Mouse (Mus musculus) G1E (cell line): Measurements from ENCODE around the gene Atp6v0a2. TPM values are rescaled to one million over a fixed set of nuclear protein-coding genes. Genes with fewer than 3 reads are reported as not detected.

Experiments used
- ATAC-seq: 2 replicates; pipeline ENCODE4 v1.8.0; 2016; ENCODE audit warnings: mild to moderate bottlenecking; ENCODE audit not compliant: insufficient number of reproducible peaks, poor library complexity, low FRiP score, severe bottlenecking; ENCODE audit errors: extremely low read depth
- DNase-seq: peaks from one replicate; pipeline ENCODE4 v3.0.0; 2012; ENCODE audit warnings: low spot score
- H3K27me3 ChIP-seq: 2 replicates; pipeline ENCODE4 v1.6.1; 2012; ENCODE audit warnings: mild to moderate bottlenecking, low read length, inconsistent platforms; ENCODE audit not compliant: insufficient read depth
- H3K36me3 ChIP-seq: replicated peaks from 2 replicates; pipeline ENCODE3; 2012; ENCODE audit warnings: mild to moderate bottlenecking, inconsistent platforms
- H3K4me1 ChIP-seq: 2 replicates; pipeline ENCODE4 v1.6.1; 2012; ENCODE audit warnings: low read depth, low read length, inconsistent platforms, mixed read lengths; ENCODE audit not compliant: insufficient read depth
- H3K4me3 ChIP-seq: 2 replicates; pipeline ENCODE4 v1.5.1; 2012; ENCODE audit warnings: low read depth, mild to moderate bottlenecking, inconsistent platforms, low read length, moderate library complexity, mixed read lengths
- H3K9me3 ChIP-seq: replicated peaks from 2 replicates; pipeline ENCODE4 v1.6.1; 2012; ENCODE audit warnings: inconsistent platforms
- CTCF ChIP-seq: IDR thresholded peaks from 2 replicates; pipeline ENCODE4 v1.5.1; 2012; ENCODE audit warnings: low read depth, low read length, inconsistent platforms, mixed read lengths
- GATA1 ChIP-seq: IDR thresholded peaks from 2 replicates; pipeline ENCODE4 v1.6.1; 2012; ENCODE audit warnings: borderline replicate concordance, low read length, inconsistent platforms, mixed read lengths
- GATA2 ChIP-seq: IDR thresholded peaks from 2 replicates; pipeline ENCODE4 v1.6.1; 2012; ENCODE audit warnings: low read depth, low read length, inconsistent platforms, borderline replicate concordance
- POLR2AphosphoS5 ChIP-seq: IDR thresholded peaks from 2 replicates; pipeline ENCODE4 v1.6.1; 2012; ENCODE audit warnings: low read depth, low read length, inconsistent platforms; ENCODE audit not compliant: insufficient replicate concordance
- TAL1 ChIP-seq: conservative IDR thresholded peaks from 2 replicates; pipeline ENCODE4 v1.6.1; 2012; ENCODE audit warnings: low read depth, low read length, inconsistent platforms, mixed read lengths
- polyA plus RNA-seq: library from polyadenylated mRNA; stranded (reverse); fragments of >175 nt; gene quantifications from 2 replicates; pipeline ENCODE4 v1.2.3, GENCODE M21; 2012
- total RNA-seq, 2 experiments: library from RNA; stranded (forward) in 1 of 2; stranded (reverse) in 1 of 2; fragments of 200-1000 nt in 1 of 2; fragments of >200 nt in 1 of 2; fragmentation: Nextera tagmentation in 1 of 2; gene quantifications; 2 replicates each; pipeline ENCODE4 v1.2.3; 2014 to 2017

Atp6v0a2 gene
- total and polyA plus RNA-seq, 3 experiments, result 7.8 to 23.9 (median 22.2) TPM

GRCm38 (mm10) chr5:124602349-124602748, 26.0 kb upstream of the Atp6v0a2 start:
- peak; percentile 60 for TF ChIP-seq CTCF
- TF ChIP-seq GATA1, result no peak
- H3K27me3 ChIP-seq, result peaks cover 8% of the 10 kb centered on the region; the same call in 1 of the 2 replicates
- H3K36me3 ChIP-seq, result peaks cover 1% of the 10 kb centered on the region
- no peak overlapping the region for H3K4me3 ChIP-seq
- H3K4me1 ChIP-seq, result peaks cover 3% of the 10 kb centered on the region; the same call in 1 of the 2 replicates
- H3K9me3 ChIP-seq, result no peaks in the 10 kb centered on the region
- DNase-seq, result no peak
- ATAC-seq, result no peak

- no peak for TF ChIP-seq GATA1
- no peak for TF ChIP-seq CTCF
- TF ChIP-seq GATA2, result no peak
- TF ChIP-seq POLR2AphosphoS5, result no peak
- TF ChIP-seq TAL1, result no peak
- DNase-seq (no peak), ATAC-seq (no peak)
- no peaks in the 10 kb centered on the region for H3K36me3 ChIP-seq
- H3K27me3 ChIP-seq, result no peaks in the 10 kb centered on the region; the same call in 1 of the 2 replicates
- H3K9me3 ChIP-seq, result no peaks in the 10 kb centered on the region
- H3K4me3 ChIP-seq, result no peak overlapping the region
- H3K4me1 ChIP-seq, result peaks cover 3% of the 10 kb centered on the region; the same call in 1 of the 2 replicates
Observed at GRCm38 (mm10) chr5:124604296-124604695, 24.1 kb upstream of the Atp6v0a2 start.

GRCm38 (mm10) chr5:124605041-124605622, 23.2 kb upstream of the Atp6v0a2 start:
- Histone ChIP-seq H3K36me3 (no peaks in the 10 kb centered on the region), H3K4me3 (no peak overlapping the region), H3K9me3 (no peaks in the 10 kb centered on the region), H3K27me3 (peaks cover 4% of the 10 kb centered on the region; the same call in 1 of the 2 replicates), H3K4me1 (peaks cover 3% of the 10 kb centered on the region; the same call in 1 of the 2 replicates)
- TF ChIP-seq GATA1 (no peak), TAL1 (no peak), POLR2AphosphoS5 (no peak)
- no peak for DNase-seq
- no peak for ATAC-seq

GRCm38 (mm10) chr5:124610965-124611364, 17.4 kb upstream of the Atp6v0a2 start:
- no peak for TF ChIP-seq CTCF
- TF ChIP-seq POLR2AphosphoS5, result no peak
- no peak for TF ChIP-seq GATA2
- TF ChIP-seq GATA1, result no peak
- no peak for TF ChIP-seq TAL1
- Histone ChIP-seq H3K4me3 (no peak overlapping the region), H3K4me1 (no peaks in the 10 kb centered on the region), H3K27me3 (peaks cover 4% of the 10 kb centered on the region; the same call in 1 of the 2 replicates), H3K9me3 (no peaks in the 10 kb centered on the region), H3K36me3 (no peaks in the 10 kb centered on the region)
- DNase-seq (no peak), ATAC-seq (no peak)

GRCm38 (mm10) chr5:124614709-124615108, 13.7 kb upstream of the Atp6v0a2 start:
- no peak for DNase-seq
- H3K27me3 ChIP-seq, result 0 out of 2 replicates have a peak, but pooled peaks cover 3% of the 10 kb centered on the region

GRCm38 (mm10) chr5:124618711-124619110, 9.7 kb upstream of the Atp6v0a2 start:
- no peaks in the 10 kb centered on the region for H3K36me3 ChIP-seq
- peaks cover 7% of the 10 kb centered on the region for H3K27me3 ChIP-seq
- no peak for TF ChIP-seq TAL1
- no peak for TF ChIP-seq CTCF
- no peak for TF ChIP-seq GATA1
- TF ChIP-seq POLR2AphosphoS5, result no peak
- TF ChIP-seq GATA2, result no peak
- H3K4me1 ChIP-seq, result no peaks in the 10 kb centered on the region; the same call in 1 of the 2 replicates
- ATAC-seq (no peak), DNase-seq (no peak)
- H3K4me3 ChIP-seq, result no peak overlapping the region
- H3K9me3 ChIP-seq, result no peaks in the 10 kb centered on the region

More at GRCm38 (mm10) chr5:124614709-124615108, 13.7 kb upstream of the Atp6v0a2 start:
- H3K36me3 ChIP-seq, result no peaks in the 10 kb centered on the region
- ATAC-seq, result no peak
- H3K4me3 ChIP-seq, result no peak overlapping the region
- H3K9me3 ChIP-seq, result no peaks in the 10 kb centered on the region
- no peak for TF ChIP-seq TAL1
- no peaks in the 10 kb centered on the region; the same call in 1 of the 2 replicates for H3K4me1 ChIP-seq

- no peaks in the 10 kb centered on the region for H3K36me3 ChIP-seq
- H3K9me3 ChIP-seq, result no peaks in the 10 kb centered on the region
- ATAC-seq (no peak), DNase-seq (no peak)
- TF ChIP-seq TAL1, result no peak
- TF ChIP-seq GATA1, result no peak
- TF ChIP-seq POLR2AphosphoS5, result no peak
- TF ChIP-seq CTCF, result no peak
- TF ChIP-seq GATA2, result no peak
- H3K4me3 ChIP-seq, result no peak overlapping the region
- H3K4me1 ChIP-seq, result no peaks in the 10 kb centered on the region; the same call in 1 of the 2 replicates
- peaks cover 10% of the 10 kb centered on the region for H3K27me3 ChIP-seq
Observed at GRCm38 (mm10) chr5:124621362-124621761, 7.0 kb upstream of the Atp6v0a2 start.
